Mouse (Mus musculus) kidney, embryonic 15.5 days (tissue): ENCODE measurements at regions not wholly inside any gene's neighbourhood (a gene's known extent, or its start where the extent isn't known, plus 50 kb on each side); places are given as distances from the start of the nearest gene placed in this dataset.

Source experiments
- ATAC-seq: fragments of 200-750 bp; cut with Nextera tagmentation; replicated peaks from 2 replicates; pipeline ENCODE4 v1.8.0; 2017; ENCODE audit warnings: moderate TSS enrichment; ENCODE audit not compliant: low FRiP score
- H3K27ac ChIP-seq: fragments of 300-500 bp; sonication (generic); 2 replicates; pipeline ENCODE4 v1.5.1; 2015; ENCODE audit warnings: mild to moderate bottlenecking, inconsistent platforms
- H3K27me3 ChIP-seq: fragments of 300-500 bp; sonication (generic); 2 replicates; pipeline ENCODE4 v1.6.1; 2015; ENCODE audit warnings: inconsistent platforms
- H3K36me3 ChIP-seq: fragments of 300-500 bp; sonication (generic); 2 replicates; pipeline ENCODE4 v1.6.1; 2015; ENCODE audit warnings: inconsistent platforms
- H3K4me1 ChIP-seq: fragments of 300-500 bp; sonication (generic); 2 replicates; pipeline ENCODE4 v1.6.1; 2015; ENCODE audit warnings: inconsistent platforms
- H3K4me2 ChIP-seq: fragments of 300-500 bp; sonication (generic); 2 replicates; pipeline ENCODE4 v1.6.1; 2015; ENCODE audit warnings: moderate library complexity, mild to moderate bottlenecking, inconsistent platforms
- H3K4me3 ChIP-seq: fragments of 300-500 bp; sonication (generic); replicated peaks from 2 replicates; pipeline ENCODE4 v1.5.1; 2015; ENCODE audit warnings: mild to moderate bottlenecking, inconsistent platforms
- H3K9ac ChIP-seq: fragments of 300-500 bp; sonication (generic); 2 replicates; pipeline ENCODE4 v1.6.1; 2015; ENCODE audit warnings: mild to moderate bottlenecking, inconsistent platforms
- H3K9me3 ChIP-seq: fragments of 300-500 bp; sonication (generic); replicated peaks from 2 replicates; pipeline ENCODE4 v1.6.1; 2016; ENCODE audit warnings: inconsistent platforms
- WGBS: fragments of 180-500 bp; shearing (Covaris S2); methylation state at CpG from one replicate; pipeline ENCODE4 v1.1.7; 2015; ENCODE audit warnings: mixed read lengths; 5-methylcytosine and 5-hydroxymethylcytosine counted together

GRCm38 (mm10) chr2:50627501-50627900 is 330.9 kb upstream of the Mmadhc start:
- ATAC-seq: 0 out of 2 replicates have a peak, but pooled peaks have one; percentile 40
- H3K27me3 ChIP-seq: no peaks in the 10 kb centered on the region
- no peak overlapping the region for H3K9ac ChIP-seq
- H3K4me2 ChIP-seq: no peak overlapping the region
- H3K27ac ChIP-seq: no peak overlapping the region
- H3K4me3 ChIP-seq: no peak overlapping the region
- H3K4me1 ChIP-seq: no peaks in the 10 kb centered on the region
- H3K36me3 ChIP-seq: no peaks in the 10 kb centered on the region
- 69% methylated on average over 2 of the region's 2 CpGs for WGBS
- H3K9me3 ChIP-seq: no peaks in the 10 kb centered on the region

- Histone ChIP-seq H3K36me3 (no peaks in the 10 kb centered on the region), H3K4me3 (no peak overlapping the region), H3K27me3 (no peaks in the 10 kb centered on the region), H3K4me2 (no peak overlapping the region), H3K9ac (no peak overlapping the region), H3K4me1 (no peaks in the 10 kb centered on the region), H3K9me3 (no peaks in the 10 kb centered on the region), H3K27ac (no peak overlapping the region)
- no peak for ATAC-seq
- 64% methylated on average over 5 of the region's 5 CpGs for WGBS
Measured at GRCm38 (mm10) chr2:50625233-50625749, 328.7 kb upstream of the Mmadhc start.

- Histone ChIP-seq H3K9ac (no peak overlapping the region), H3K4me1 (no peaks in the 10 kb centered on the region), H3K27me3 (no peaks in the 10 kb centered on the region), H3K4me3 (no peak overlapping the region), H3K4me2 (no peak overlapping the region), H3K9me3 (no peaks in the 10 kb centered on the region), H3K27ac (no peak overlapping the region), H3K36me3 (no peaks in the 10 kb centered on the region)
- 57% methylated on average over 1 of the region's 1 CpGs for WGBS
- no peak for ATAC-seq
Measured at GRCm38 (mm10) chr2:50609086-50609485, 312.5 kb upstream of the Mmadhc start.

- no peak overlapping the region for H3K9ac ChIP-seq
Measured at GRCm38 (mm10) chr2:50589195-50589594, 292.6 kb upstream of the Mmadhc start.

DNA sequence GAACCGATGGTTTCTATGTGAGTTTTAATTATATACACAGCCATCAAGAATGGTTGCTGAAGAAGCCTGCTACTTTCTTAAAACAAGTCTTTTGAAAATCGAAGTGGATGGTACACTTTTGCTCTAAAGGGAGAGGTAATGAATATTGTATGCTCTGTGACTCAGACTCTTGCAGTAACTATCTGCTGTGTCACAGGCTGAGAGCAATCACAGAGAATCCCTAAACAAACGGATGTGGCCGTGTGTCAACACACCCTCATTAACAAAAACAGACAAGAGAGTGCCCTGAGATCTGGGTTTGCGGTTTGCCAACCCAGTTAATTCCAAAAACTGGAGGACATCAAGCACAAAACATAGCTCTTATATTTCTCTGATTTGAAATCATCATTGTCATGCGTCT is 292.1 kb upstream of the Mmadhc start:
- 81% methylated on average over 6 of the region's 6 CpGs for WGBS
- no peak for ATAC-seq
- no peak overlapping the region for H3K27ac ChIP-seq
- H3K9ac ChIP-seq: no peak overlapping the region
- H3K36me3 ChIP-seq: no peaks in the 10 kb centered on the region
- no peaks in the 10 kb centered on the region for H3K27me3 ChIP-seq
- no peaks in the 10 kb centered on the region for H3K4me1 ChIP-seq
- no peaks in the 10 kb centered on the region for H3K9me3 ChIP-seq
- no peak overlapping the region for H3K4me3 ChIP-seq
- H3K4me2 ChIP-seq: no peak overlapping the region

More at GRCm38 (mm10) chr2:50589195-50589594, 292.6 kb upstream of the Mmadhc start:
- no peak for ATAC-seq
- no peaks in the 10 kb centered on the region for H3K36me3 ChIP-seq
- H3K4me1 ChIP-seq: no peaks in the 10 kb centered on the region
- H3K27me3 ChIP-seq: no peaks in the 10 kb centered on the region
- H3K4me3 ChIP-seq: no peak overlapping the region
- 69% methylated on average over 6 of the region's 6 CpGs for WGBS
- H3K27ac ChIP-seq: no peak overlapping the region
- H3K9me3 ChIP-seq: no peaks in the 10 kb centered on the region
- no peak overlapping the region for H3K4me2 ChIP-seq

DNA sequence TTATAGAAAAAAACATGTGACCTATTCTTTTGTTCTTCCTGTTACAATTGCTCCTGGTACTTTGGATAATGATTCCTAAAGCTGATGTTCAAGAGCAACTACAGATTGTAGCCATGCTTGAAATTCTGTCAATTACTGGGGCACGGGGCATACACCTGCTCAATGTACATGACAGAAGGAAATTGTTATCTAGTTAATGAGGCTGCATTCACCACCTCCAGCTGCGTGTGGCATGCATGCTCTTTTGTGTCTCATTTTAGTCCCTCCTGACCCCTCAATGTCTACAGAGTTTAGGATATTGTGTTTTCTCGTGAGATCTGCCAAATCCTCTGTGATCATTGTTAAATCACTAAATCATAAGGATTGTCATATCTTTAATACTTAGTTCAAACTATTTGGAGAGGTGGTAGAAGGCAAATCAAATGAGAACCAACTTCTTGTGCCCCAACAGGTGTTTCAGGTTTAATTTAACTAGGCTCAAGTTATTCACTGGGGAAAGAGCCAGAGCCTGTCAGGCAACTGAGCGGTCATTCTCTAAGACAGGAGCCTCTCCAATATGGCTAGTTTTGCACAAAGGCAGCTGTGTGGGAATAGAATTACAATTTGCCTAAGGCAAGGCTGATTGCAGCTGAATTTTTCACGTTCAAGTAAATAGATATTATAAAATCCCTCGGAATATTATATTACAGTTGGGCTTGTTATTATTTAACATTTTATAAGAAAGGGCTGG is 289.9 kb upstream of the Mmadhc start:
- Histone ChIP-seq H3K4me3 (no peak overlapping the region), H3K9me3 (no peaks in the 10 kb centered on the region), H3K27ac (no peak overlapping the region), H3K4me2 (no peak overlapping the region), H3K36me3 (no peaks in the 10 kb centered on the region), H3K4me1 (no peaks in the 10 kb centered on the region), H3K27me3 (no peaks in the 10 kb centered on the region), H3K9ac (no peak overlapping the region)
- ATAC-seq: no peak
- WGBS: 64% methylated on average over 6 of the region's 6 CpGs

- WGBS: 96% methylated on average over 2 of the region's 2 CpGs
- no peak for ATAC-seq
- no peaks in the 10 kb centered on the region for H3K36me3 ChIP-seq
- no peak overlapping the region for H3K4me2 ChIP-seq
- H3K27ac ChIP-seq: no peak overlapping the region
- H3K9me3 ChIP-seq: no peaks in the 10 kb centered on the region
- H3K4me3 ChIP-seq: no peak overlapping the region
- H3K9ac ChIP-seq: no peak overlapping the region
- no peaks in the 10 kb centered on the region for H3K4me1 ChIP-seq
- no peaks in the 10 kb centered on the region for H3K27me3 ChIP-seq
Measured at GRCm38 (mm10) chr2:50579620-50580019, 283.0 kb upstream of the Mmadhc start.

GRCm38 (mm10) chr2:50578278-50579043 is 281.9 kb upstream of the Mmadhc start:
- Histone ChIP-seq H3K36me3 (no peaks in the 10 kb centered on the region), H3K4me2 (no peak overlapping the region), H3K9ac (no peak overlapping the region), H3K9me3 (no peaks in the 10 kb centered on the region), H3K4me3 (no peak overlapping the region), H3K27me3 (no peaks in the 10 kb centered on the region), H3K27ac (no peak overlapping the region), H3K4me1 (no peaks in the 10 kb centered on the region)
- no peak for ATAC-seq
- 69% methylated on average over 6 of the region's 6 CpGs for WGBS

DNA sequence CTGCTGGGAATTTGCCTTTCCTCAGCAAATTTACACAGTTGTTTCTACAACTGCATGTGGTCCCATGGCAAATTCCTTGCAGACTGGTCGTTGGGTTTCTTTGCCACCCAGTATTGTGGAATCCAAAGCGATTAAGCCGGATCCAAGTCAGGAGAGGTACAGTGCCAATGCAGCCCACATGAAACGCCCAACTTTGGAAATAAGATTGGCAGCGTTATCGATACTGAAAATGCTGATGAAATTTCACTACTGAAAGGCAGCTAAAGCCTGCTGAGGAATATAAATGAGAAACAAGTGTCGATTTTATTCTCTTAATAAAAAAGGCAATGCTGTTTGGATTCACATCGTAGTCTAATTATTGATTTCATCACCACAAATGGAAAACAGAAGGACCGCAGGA is 281.1 kb upstream of the Mmadhc start:
- no peak for ATAC-seq
- Histone ChIP-seq H3K27ac (no peak overlapping the region), H3K36me3 (no peaks in the 10 kb centered on the region), H3K27me3 (no peaks in the 10 kb centered on the region), H3K4me1 (no peaks in the 10 kb centered on the region), H3K4me2 (no peak overlapping the region), H3K4me3 (no peak overlapping the region), H3K9me3 (no peaks in the 10 kb centered on the region), H3K9ac (no peak overlapping the region)
- 95% methylated on average over 9 of the region's 9 CpGs for WGBS

DNA sequence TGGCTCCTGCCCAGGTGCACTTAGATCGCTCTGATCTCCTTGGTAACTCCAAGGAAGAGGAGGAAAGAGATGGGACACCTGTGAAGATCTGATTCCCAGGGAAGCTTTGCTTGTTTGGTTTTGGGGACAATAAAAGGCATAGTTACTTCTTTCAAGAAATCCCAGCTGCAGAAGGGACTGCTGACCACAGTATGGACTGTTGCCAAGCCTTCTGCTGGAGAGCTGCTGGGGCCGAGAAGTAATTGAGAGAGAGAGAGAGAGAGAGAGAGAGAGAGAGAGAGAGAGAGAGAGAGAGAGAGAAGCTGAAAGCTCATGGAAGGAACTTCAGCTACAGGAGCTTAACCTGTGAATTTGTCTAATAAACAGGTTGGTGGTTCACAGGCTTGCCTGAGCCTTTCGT is 276.9 kb upstream of the Mmadhc start:
- Histone ChIP-seq H3K4me3 (no peak overlapping the region), H3K4me1 (no peaks in the 10 kb centered on the region), H3K36me3 (no peaks in the 10 kb centered on the region), H3K27me3 (no peaks in the 10 kb centered on the region), H3K9me3 (no peaks in the 10 kb centered on the region), H3K4me2 (no peak overlapping the region), H3K27ac (no peak overlapping the region), H3K9ac (no peak overlapping the region)
- 66% methylated on average over 3 of the region's 3 CpGs for WGBS
- no peak for ATAC-seq

DNA sequence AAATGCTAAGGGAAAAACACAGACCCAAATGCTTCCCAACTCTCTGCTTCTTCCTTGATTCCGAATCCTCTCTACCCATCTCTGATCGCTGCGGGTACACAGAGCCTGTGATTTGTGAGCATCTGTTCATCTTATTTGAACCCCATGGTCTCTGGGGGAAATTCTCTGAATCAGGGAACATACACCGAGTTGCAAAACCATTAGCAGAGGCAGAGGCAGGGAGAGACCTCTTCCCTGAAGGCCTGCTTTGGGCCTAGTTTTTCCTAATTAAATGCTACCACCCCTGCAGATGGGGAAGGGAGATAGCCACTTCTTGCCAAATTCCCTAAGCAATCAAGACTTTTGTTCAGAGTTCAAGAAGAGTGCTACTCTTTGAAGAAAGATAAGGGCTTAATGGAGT is 274.4 kb upstream of the Mmadhc start:
- Histone ChIP-seq H3K4me3 (no peak overlapping the region), H3K9ac (no peak overlapping the region), H3K27ac (no peak overlapping the region), H3K9me3 (no peaks in the 10 kb centered on the region), H3K4me2 (no peak overlapping the region), H3K36me3 (no peaks in the 10 kb centered on the region), H3K27me3 (no peaks in the 10 kb centered on the region), H3K4me1 (no peaks in the 10 kb centered on the region)
- 78% methylated on average over 4 of the region's 4 CpGs for WGBS
- ATAC-seq: no peak

DNA sequence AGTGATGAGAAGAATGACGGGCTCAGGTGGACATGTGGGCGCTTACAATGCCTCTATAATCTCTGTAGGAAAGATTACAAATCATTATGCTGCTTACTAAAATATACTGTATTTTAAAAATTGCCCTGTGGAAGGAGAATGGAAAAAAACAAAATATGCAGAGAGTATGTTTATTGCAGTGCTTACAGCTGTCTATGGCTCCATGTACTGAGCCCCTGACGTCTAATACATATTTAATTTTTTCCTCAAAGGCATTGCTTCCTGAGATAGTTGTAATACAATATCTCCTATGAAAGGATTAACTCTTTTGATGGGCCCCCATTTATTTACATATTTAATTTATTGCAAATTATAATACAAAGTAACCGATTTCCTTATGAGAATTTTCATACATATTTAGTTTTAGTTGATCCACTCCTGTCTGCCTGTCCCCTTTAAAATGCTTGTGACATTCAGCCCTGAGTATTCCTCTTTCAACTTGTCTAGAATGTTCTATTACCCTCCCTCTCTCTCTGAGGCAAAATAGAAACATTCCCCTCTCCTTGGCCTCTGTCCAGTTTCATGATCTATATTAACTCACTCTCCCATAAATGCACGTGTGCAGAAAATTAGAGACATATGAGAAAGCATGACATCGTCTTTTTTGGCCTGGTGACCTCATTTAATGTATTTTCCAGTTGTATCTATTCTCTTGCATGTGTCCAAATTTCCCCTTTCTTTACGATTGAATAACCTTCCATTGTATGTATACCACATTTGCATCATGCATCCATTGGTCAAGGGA is 273.1 kb upstream of the Mmadhc start:
- H3K4me3 ChIP-seq: no peak overlapping the region
- H3K4me1 ChIP-seq: no peaks in the 10 kb centered on the region
- ATAC-seq: no peak
- H3K9me3 ChIP-seq: no peaks in the 10 kb centered on the region
- H3K36me3 ChIP-seq: no peaks in the 10 kb centered on the region
- H3K4me2 ChIP-seq: no peak overlapping the region
- no peaks in the 10 kb centered on the region for H3K27me3 ChIP-seq
- 77% methylated on average over 7 of the region's 7 CpGs for WGBS
- no peak overlapping the region for H3K9ac ChIP-seq
- no peak overlapping the region for H3K27ac ChIP-seq
